Mouse (Mus musculus) CH12.LX (cell line): ENCODE results near the gene Proser3. TPM values are rescaled to one million over a fixed set of nuclear protein-coding genes. Genes with fewer than 3 reads are reported as not detected.

Experiments used
- DNase-seq: peaks from one replicate; pipeline ENCODE4 v3.0.0-alpha.2; 2013; ENCODE audit errors: extremely low read depth
- H3K27ac ChIP-seq: 2 replicates; pipeline ENCODE4 v1.5.1; 2012; ENCODE audit warnings: low read depth, mild to moderate bottlenecking, control low read depth, moderate library complexity; ENCODE audit not compliant: insufficient read depth
- H3K27me3 ChIP-seq: replicated peaks from 2 replicates; pipeline ENCODE3; 2012; ENCODE audit warnings: inconsistent platforms
- H3K36me3 ChIP-seq, 2 experiments: replicated peaks in 1 of 2; 2 replicates each; pipeline versions ENCODE3 to v1.6.1; 2012; ENCODE audit warnings: inconsistent platforms in 1 of 2, low read length in 1 of 2, mild to moderate bottlenecking in 1 of 2, mixed read lengths in 1 of 2, moderate library complexity in 1 of 2; ENCODE audit not compliant: control insufficient read depth in 1 of 2, insufficient read depth in 1 of 2
- H3K4me1 ChIP-seq, 2 experiments: 2 replicates each; pipeline ENCODE4 v1.6.1; 2012; ENCODE audit warnings: inconsistent platforms in 1 of 2, moderate library complexity in 1 of 2; ENCODE audit not compliant: insufficient read depth in 2 of 2, control insufficient read depth in 1 of 2
- H3K4me2 ChIP-seq: 2 replicates; pipeline ENCODE4 v1.6.1; 2012; ENCODE audit warnings: low read depth, mild to moderate bottlenecking, control low read depth; ENCODE audit not compliant: poor library complexity, insufficient read depth, severe bottlenecking
- H3K4me3 ChIP-seq, 3 experiments: fragments of 150-350 bp in 1 of 3; sonication (generic) in 1 of 3; replicated peaks in 1 of 3; 2 replicates each; pipeline versions ENCODE3 to v1.5.1; 2011 to 2012; ENCODE audit warnings: low read depth in 2 of 3, low read length in 2 of 3, mild to moderate bottlenecking in 2 of 3, moderate library complexity in 2 of 3, control low read depth in 1 of 3, improper control_type of control experiment in 1 of 3, inconsistent platforms in 1 of 3, mixed read lengths in 1 of 3; ENCODE audit not compliant: poor library complexity in 1 of 3
- H3K79me2 ChIP-seq: replicated peaks from 2 replicates; pipeline ENCODE4 v1.6.1; 2012; ENCODE audit warnings: mild to moderate bottlenecking, moderate library complexity; ENCODE audit not compliant: control insufficient read depth, poor library complexity, insufficient read depth, severe bottlenecking; ENCODE audit errors: extremely low read depth
- H3K9ac ChIP-seq: 2 replicates; pipeline ENCODE4 v1.6.1; 2012; ENCODE audit warnings: low read depth, mild to moderate bottlenecking, control low read depth, moderate library complexity; ENCODE audit not compliant: insufficient read depth
- H3K9me3 ChIP-seq: replicated peaks from 2 replicates; pipeline ENCODE3; 2012; ENCODE audit warnings: low read length, inconsistent platforms, mixed read lengths
- BHLHE40 ChIP-seq: IDR thresholded peaks from 2 replicates; pipeline ENCODE4 v1.6.1; 2011; ENCODE audit warnings: mild to moderate bottlenecking, low read depth, low read length, improper control_type of control experiment
- CHD1 ChIP-seq: IDR thresholded peaks from 2 replicates; pipeline ENCODE4 v1.6.1; 2012; ENCODE audit warnings: low read depth, low read length, improper control_type of control experiment, inconsistent platforms
- CHD2 ChIP-seq: IDR thresholded peaks from 2 replicates; pipeline ENCODE4 v1.6.1; 2011; ENCODE audit warnings: low read length, improper control_type of control experiment
- CTCF ChIP-seq, 2 experiments: IDR thresholded peaks in 1 of 2; conservative IDR thresholded peaks in 1 of 2; 2 replicates each; pipeline ENCODE4 v1.5.1; 2011 to 2012; ENCODE audit warnings: low read depth in 2 of 2, low read length in 2 of 2, improper control_type of control experiment in 1 of 2, inconsistent platforms in 1 of 2, mild to moderate bottlenecking in 1 of 2, moderate library complexity in 1 of 2
- E2F4 ChIP-seq: IDR thresholded peaks from 2 replicates; pipeline ENCODE4 v1.6.1; 2011; ENCODE audit warnings: low read depth, low read length, improper control_type of control experiment; ENCODE audit not compliant: insufficient replicate concordance
- ELF1 ChIP-seq: IDR thresholded peaks from 2 replicates; pipeline ENCODE4 v1.6.1; 2014; ENCODE audit warnings: low read depth, mild to moderate bottlenecking, inconsistent platforms, low read length, improper control_type of control experiment
- EP300 ChIP-seq: IDR thresholded peaks from 2 replicates; pipeline ENCODE4 v1.6.1; 2011; ENCODE audit warnings: low read length, improper control_type of control experiment
- ETS1 ChIP-seq: conservative IDR thresholded peaks from 2 replicates; pipeline ENCODE4 v1.6.1; 2012; ENCODE audit warnings: low read depth, mild to moderate bottlenecking, inconsistent platforms, low read length, improper control_type of control experiment, moderate library complexity
- GABPA ChIP-seq: IDR thresholded peaks from 2 replicates; pipeline ENCODE4 v1.6.1; 2012; ENCODE audit warnings: low read depth, low read length, improper control_type of control experiment, inconsistent platforms; ENCODE audit not compliant: insufficient replicate concordance
- HCFC1 ChIP-seq: IDR thresholded peaks from 2 replicates; pipeline ENCODE4 v1.6.1; 2012; ENCODE audit warnings: low read depth, mild to moderate bottlenecking, inconsistent platforms, low read length, improper control_type of control experiment
- IRF4 ChIP-seq: IDR thresholded peaks from 2 replicates; pipeline ENCODE4 v1.6.1; 2014; ENCODE audit warnings: low read depth, mild to moderate bottlenecking, inconsistent platforms, low read length, improper control_type of control experiment
- JUN ChIP-seq: IDR thresholded peaks from 2 replicates; pipeline ENCODE4 v1.6.1; 2011; ENCODE audit warnings: low read depth, mild to moderate bottlenecking, low read length, improper control_type of control experiment, moderate library complexity; ENCODE audit not compliant: insufficient read depth
- KAT2A ChIP-seq: IDR thresholded peaks from 2 replicates; pipeline ENCODE4 v1.6.1; 2012; ENCODE audit warnings: low read length, improper control_type of control experiment, inconsistent platforms; ENCODE audit not compliant: insufficient replicate concordance
- MAFK ChIP-seq: IDR thresholded peaks from 2 replicates; pipeline ENCODE4 v1.6.1; 2011; ENCODE audit warnings: low read length, improper control_type of control experiment; ENCODE audit not compliant: insufficient replicate concordance
- MAX ChIP-seq: IDR thresholded peaks from 2 replicates; pipeline ENCODE4 v1.6.1; 2011; ENCODE audit warnings: low read length, improper control_type of control experiment
- MAZ ChIP-seq: IDR thresholded peaks from 2 replicates; pipeline ENCODE4 v1.6.1; 2012; ENCODE audit warnings: low read depth, mild to moderate bottlenecking, inconsistent platforms, low read length, improper control_type of control experiment, moderate library complexity
- MEF2A ChIP-seq: IDR thresholded peaks from 2 replicates; pipeline ENCODE4 v1.6.1; 2014; ENCODE audit warnings: low read depth, mild to moderate bottlenecking, inconsistent platforms, low read length, improper control_type of control experiment, borderline replicate concordance
- MXI1 ChIP-seq: IDR thresholded peaks from 2 replicates; pipeline ENCODE4 v1.6.1; 2011; ENCODE audit warnings: mild to moderate bottlenecking, low read depth, low read length, improper control_type of control experiment
- MYC ChIP-seq: IDR thresholded peaks from 2 replicates; pipeline ENCODE4 v1.6.1; 2011; ENCODE audit warnings: low read depth, mild to moderate bottlenecking, improper control_type of control experiment, low read length
- NELFE ChIP-seq: IDR thresholded peaks from 2 replicates; pipeline ENCODE4 v1.6.1; 2011; ENCODE audit warnings: low read depth, low read length, improper control_type of control experiment
- NRF1 ChIP-seq: IDR thresholded peaks from 2 replicates; pipeline ENCODE4 v1.6.1; 2014; ENCODE audit warnings: low read depth, mild to moderate bottlenecking, inconsistent platforms, low read length, improper control_type of control experiment, moderate library complexity
- PAX5 ChIP-seq: IDR thresholded peaks from 2 replicates; pipeline ENCODE4 v1.6.1; 2012; ENCODE audit warnings: low read length, inconsistent platforms, mixed read lengths
- POLR2A ChIP-seq: IDR thresholded peaks from 2 replicates; pipeline ENCODE4 v1.6.1; 2011; ENCODE audit warnings: low read depth, mild to moderate bottlenecking, improper control_type of control experiment, low read length
- POLR2AphosphoS2 ChIP-seq: IDR thresholded peaks from 2 replicates; pipeline ENCODE4 v1.6.1; 2011; ENCODE audit warnings: low read depth, low read length, improper control_type of control experiment
- RAD21 ChIP-seq: IDR thresholded peaks from 2 replicates; pipeline ENCODE4 v1.6.1; 2011; ENCODE audit warnings: low read depth, mild to moderate bottlenecking, low read length, improper control_type of control experiment, moderate library complexity
- RCOR1 ChIP-seq: conservative IDR thresholded peaks from 2 replicates; pipeline ENCODE4 v1.6.1; 2012; ENCODE audit warnings: low read depth, mild to moderate bottlenecking, inconsistent platforms, low read length, improper control_type of control experiment
- SIN3A ChIP-seq: IDR thresholded peaks from 2 replicates; pipeline ENCODE4 v1.6.1; 2012; ENCODE audit warnings: low read length, improper control_type of control experiment, inconsistent platforms
- SMC3 ChIP-seq: IDR thresholded peaks from 2 replicates; pipeline ENCODE4 v1.6.1; 2011; ENCODE audit warnings: low read depth, low read length, improper control_type of control experiment
- TBP ChIP-seq: conservative IDR thresholded peaks from 2 replicates; pipeline ENCODE4 v1.6.1; 2011; ENCODE audit warnings: low read depth, low read length, improper control_type of control experiment
- TCF12 ChIP-seq: IDR thresholded peaks from 2 replicates; pipeline ENCODE4 v1.6.1; 2014; ENCODE audit warnings: low read depth, mild to moderate bottlenecking, inconsistent platforms, low read length, improper control_type of control experiment
- UBTF ChIP-seq: IDR thresholded peaks from 2 replicates; pipeline ENCODE4 v1.6.1; 2012; ENCODE audit warnings: low read depth, mild to moderate bottlenecking, inconsistent platforms, low read length, improper control_type of control experiment, moderate library complexity
- USF1 ChIP-seq: IDR thresholded peaks from 2 replicates; pipeline ENCODE4 v1.6.1; 2014; ENCODE audit warnings: low read depth, mild to moderate bottlenecking, inconsistent platforms, low read length, improper control_type of control experiment
- USF2 ChIP-seq: conservative IDR thresholded peaks from 2 replicates; pipeline ENCODE4 v1.6.1; 2011; ENCODE audit warnings: low read depth, low read length, improper control_type of control experiment
- ZC3H11A ChIP-seq: IDR thresholded peaks from 2 replicates; pipeline ENCODE4 v1.6.1; 2012; ENCODE audit warnings: low read depth, mild to moderate bottlenecking, inconsistent platforms, low read length, improper control_type of control experiment
- ZKSCAN1 ChIP-seq: IDR thresholded peaks from 2 replicates; pipeline ENCODE4 v1.6.1; 2012; ENCODE audit warnings: low read depth, inconsistent platforms, low read length, improper control_type of control experiment, borderline replicate concordance
- ZMIZ1 ChIP-seq: IDR thresholded peaks from 2 replicates; pipeline ENCODE4 v1.6.1; 2012; ENCODE audit warnings: low read depth, mild to moderate bottlenecking, inconsistent platforms, low read length, improper control_type of control experiment
- ZNF384 ChIP-seq: IDR thresholded peaks from 2 replicates; pipeline ENCODE4 v1.6.1; 2012; ENCODE audit warnings: low read depth, low read length, improper control_type of control experiment, inconsistent platforms
- dilution Hi-C: fragments of 300-500 bp; cut with MboI; formaldehyde crosslinking; loops from 2 replicates; pipeline ENCODE4 v1.14.3; 2020; ENCODE audit warnings: low sequenced_read_pairs; ENCODE audit not compliant: extremely low pct_unique_long_range_greater_than_20kb, extremely low pct_ligation_motif_present
- in situ Hi-C: fragments of 300-500 bp; cut with MboI; formaldehyde crosslinking; loops from 3 replicates; pipeline ENCODE4 v1.14.3; 2019; ENCODE audit warnings: low sequenced_read_pairs, low pct_ligation_motif_present, low pct_unique_long_range_greater_than_20kb, mixed read lengths
- polyA plus RNA-seq: library from polyadenylated mRNA; unstranded; fragments of >175 nt; gene quantifications from 2 replicates; pipeline ENCODE4 v1.2.1, GENCODE M21; 2012; ENCODE audit warnings: low read depth; ENCODE audit not compliant: insufficient read length
- total RNA-seq, 2 experiments: library from RNA; depleted of rRNA; stranded (reverse); fragments of 300-350 nt in 1 of 2; fragments of >200 nt in 1 of 2; gene quantifications; 2 replicates each; pipeline ENCODE4 v1.2.3; 2012 to 2014

The Proser3 gene
- total RNA-seq (2012; rRNA removed) (4.0 and 5.9 TPM in 2 replicates), total RNA-seq (2014; rRNA removed) (1.7 and 2.0 TPM in 2 replicates), polyA plus RNA-seq (5.7 and 6.0 TPM in 2 replicates)

DNA sequence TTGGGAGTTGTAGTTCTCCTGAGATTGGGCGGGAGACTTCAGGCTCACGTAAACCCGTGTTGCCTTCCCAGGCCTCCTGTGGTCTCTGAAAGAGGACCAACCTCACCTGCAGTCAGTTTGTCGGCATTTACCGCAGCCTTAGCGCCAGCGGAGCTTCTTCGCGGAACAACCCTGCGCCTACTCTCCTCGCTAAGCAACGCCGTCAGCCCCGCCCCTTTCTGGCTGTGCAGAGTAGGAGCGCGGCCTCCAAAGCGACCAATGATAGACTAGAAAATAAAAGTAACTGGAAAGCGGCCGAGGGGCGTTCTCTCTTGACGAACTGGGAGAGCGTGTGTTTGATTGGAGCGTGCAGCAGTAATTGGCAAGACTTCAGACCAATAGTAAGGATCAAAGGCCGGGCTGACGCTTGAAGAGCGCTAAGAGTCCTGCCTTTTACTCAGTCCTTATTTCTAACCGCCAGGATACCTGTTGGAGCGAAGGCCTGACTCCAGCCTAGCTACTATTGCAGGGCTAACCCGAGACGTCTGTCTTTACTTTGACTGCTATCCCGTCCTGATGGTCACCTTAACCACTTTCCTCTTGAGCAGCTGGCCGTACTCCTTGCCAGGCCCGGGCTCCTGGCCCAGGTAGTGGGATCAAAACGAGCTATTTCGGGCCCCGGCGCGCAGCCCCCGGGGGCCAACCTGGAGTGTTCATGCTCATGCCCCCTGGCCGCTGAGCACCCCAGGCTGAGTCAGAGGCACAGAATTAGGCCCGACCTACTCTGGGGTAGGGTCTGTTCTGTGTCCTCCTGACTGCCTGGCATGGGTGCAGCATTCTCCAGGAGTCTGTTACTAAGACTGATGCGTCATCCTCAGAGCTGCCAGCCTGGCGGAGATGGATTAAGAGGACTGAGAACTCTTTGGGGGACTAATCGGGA, at the start of gene Proser3, which contains the start of gene Hspb6:
Gene Proser3, minus strand, starts transcription at position 198 of the 919 bp plus-strand sequence.
Gene Hspb6, plus strand, starts transcription at position 77 of the 919 bp plus-strand sequence.
- Histone ChIP-seq H3K27me3 (no peaks in the 10 kb centered on the region), H3K36me3 (peaks cover 32 to 52% of the 10 kb centered on the region in 2 experiments), H3K9ac (peak within 1 kb of the TSS; percentile 83), H3K4me2 (peak within 1 kb of the TSS; percentile 82), H3K79me2 (no peaks in the 10 kb centered on the region; the same call in 1 of the 2 replicates), H3K4me3 (peak within 1 kb of the TSS; percentile 71 to 93 (median 83)), H3K27ac (peak within 1 kb of the TSS; percentile 92), H3K9me3 (no peaks in the 10 kb centered on the region), H3K4me1 (peaks cover 2 to 21% of the 10 kb centered on the region in 2 experiments; a peak in 3 of 4 replicates)
- in situ Hi-C loops (no loop called here), dilution Hi-C loops (no loop called here)
- DNase-seq: peak; percentile 99
- TF ChIP-seq MAFK (no peak), IRF4 (no peak; the same call in 1 of the 2 replicates), TCF12 (peak; percentile 79), ZMIZ1 (peak; percentile 95), KAT2A (0 out of 2 replicates have a peak, but pooled peaks have one; percentile 38), CTCF (conservative IDR thresholded peaks at IDR 0.05 in 1 of 2, IDR thresholded peaks at IDR 0.05 in 1 of 2; ENCODE audit: low read depth in 2 of 2, low read length in 2 of 2) (no peak), NRF1 (peak; percentile 47), MAZ (no peak), MYC (peak; percentile 37; the same call in 1 of the 2 replicates), ZNF384 (no peak), GABPA (no peak), JUN (no peak), POLR2AphosphoS2 (peak; percentile 94), RAD21 (no peak), UBTF (no peak), POLR2A (peak; percentile 95), RCOR1 (no peak), TBP (peak; percentile 95), MXI1 (peak; percentile 48), NELFE (peak; percentile 98), HCFC1 (peak; percentile 62; the same call in 1 of the 2 replicates), CHD1 (0 out of 2 replicates have a peak, but pooled peaks have one; percentile 53), USF2 (no peak), SMC3 (no peak), MAX (peak; percentile 67), USF1 (no peak), ELF1 (peak; percentile 53; the same call in 1 of the 2 replicates), ZC3H11A (no peak), E2F4 (peak; percentile 78; the same call in 1 of the 2 replicates), ETS1 (0 out of 2 replicates have a peak, but pooled peaks have one; percentile 18), BHLHE40 (no peak), PAX5 (no peak), ZKSCAN1 (no peak), MEF2A (no peak), SIN3A (peak; percentile 86), CHD2 (peak; percentile 92), EP300 (no peak)
